Mouse (Mus musculus): ENCODE data around the gene Acot7. TPM values are rescaled to one million over a fixed set of nuclear protein-coding genes. Genes with fewer than 3 reads are reported as not detected.

Gene Acot7
- polyA plus RNA-seq, 1 experiment from 2014 or later, result 276 TPM

DNA sequence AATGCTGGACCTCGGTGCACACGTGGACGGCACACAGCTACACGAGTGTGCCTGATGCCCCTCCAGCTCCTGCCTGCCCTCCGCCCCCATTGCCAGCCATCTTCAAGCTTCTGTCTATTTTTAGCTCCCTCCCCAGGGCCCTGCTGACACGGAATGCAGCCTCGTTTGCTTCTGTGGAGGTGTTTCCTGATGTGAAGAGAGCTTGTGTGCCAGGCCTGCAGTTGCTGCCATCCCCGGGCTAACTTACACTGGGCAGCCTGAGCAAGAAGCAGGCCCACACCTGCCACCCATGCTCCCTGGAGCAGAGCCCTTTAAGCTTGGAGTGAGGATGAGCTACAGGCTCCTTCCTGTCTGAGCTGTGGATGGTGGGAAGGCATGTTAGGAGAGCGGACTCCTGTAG is 84.3 kb downstream of the Acot7 start:
- no peaks in the 10 kb centered on the region for H3K4me1 ChIP-seq (ENCODE audit: control insufficient read depth, insufficient read depth, low read length)
- H3K27ac ChIP-seq (replicated peaks; ENCODE audit: low read depth, low read length), result no peak overlapping the region
- no peak for DNase-seq
- no peak overlapping the region for H3K9ac ChIP-seq (replicated peaks; ENCODE audit: low read length)
- H3K36me3 ChIP-seq (ENCODE audit: control insufficient read depth, insufficient read depth, low read length), result peaks cover 13% of the 10 kb centered on the region; the same call in 1 of the 2 replicates
- no peaks in the 10 kb centered on the region for H3K27me3 ChIP-seq (ENCODE audit: control insufficient read depth, insufficient read depth, low read length)
- H3K4me2 ChIP-seq (ENCODE audit: low read length), result no peak overlapping the region
- H3K9me3 ChIP-seq (ENCODE audit: control insufficient read depth, low read length), result no peaks in the 10 kb centered on the region
- 79% methylated on average over 9 of the region's 9 CpGs for WGBS
- ATAC-seq (ENCODE audit: low FRiP score, low TSS enrichment), result no peak
- no peak overlapping the region for H3K4me3 ChIP-seq (replicated peaks; ENCODE audit: low read depth, low read length)

- DNase-seq, result no peak
- Histone ChIP-seq H3K27ac (replicated peaks; ENCODE audit: low read depth, low read length) (no peak overlapping the region), H3K27me3 (ENCODE audit: control insufficient read depth, insufficient read depth, low read length) (no peaks in the 10 kb centered on the region), H3K9me3 (ENCODE audit: control insufficient read depth, low read length) (no peaks in the 10 kb centered on the region), H3K9ac (replicated peaks; ENCODE audit: low read length) (no peak overlapping the region), H3K4me3 (replicated peaks; ENCODE audit: low read depth, low read length) (no peak overlapping the region), H3K4me2 (ENCODE audit: low read length) (no peak overlapping the region), H3K36me3 (ENCODE audit: control insufficient read depth, insufficient read depth, low read length) (peaks cover 13% of the 10 kb centered on the region; the same call in 1 of the 2 replicates), H3K4me1 (ENCODE audit: control insufficient read depth, insufficient read depth, low read length) (no peaks in the 10 kb centered on the region)
- 62% methylated on average over 9 of the region's 9 CpGs for WGBS
- ATAC-seq (ENCODE audit: low FRiP score, low TSS enrichment), result no peak
Measured at GRCm38 (mm10) chr4:152263089-152263488, 85.2 kb downstream of the Acot7 start.

DNA sequence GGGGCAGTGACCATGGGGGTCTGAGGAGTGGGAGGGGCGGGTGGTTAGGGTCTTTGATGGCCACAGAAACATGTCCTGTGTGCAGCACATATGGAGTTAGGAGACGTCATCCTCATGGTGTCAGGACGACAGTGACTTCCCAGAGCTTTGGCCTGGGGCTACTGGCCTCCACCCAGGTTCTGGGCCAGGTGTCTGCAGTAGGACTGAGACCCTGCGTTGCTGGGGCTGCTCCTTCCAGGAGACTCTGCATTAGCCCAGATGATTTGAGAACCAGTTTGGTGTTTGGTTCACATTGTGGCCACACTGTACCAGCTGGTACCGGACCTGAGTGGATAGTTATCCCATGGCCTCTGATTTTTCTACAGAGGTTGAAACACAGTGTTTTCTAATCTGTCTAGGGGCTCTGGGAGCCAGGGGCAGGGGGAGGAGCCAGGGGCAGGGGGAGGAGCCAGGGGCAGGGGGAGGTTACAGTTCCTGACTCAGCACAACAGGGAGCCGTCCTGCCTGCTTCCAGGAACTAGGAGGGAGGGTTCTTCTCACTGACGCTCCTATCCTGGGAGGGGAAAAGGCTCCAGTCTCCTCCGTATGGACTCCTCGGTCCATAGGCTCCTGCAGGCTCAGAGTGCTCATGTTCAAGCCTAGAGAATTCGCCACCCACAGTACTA is 85.7 kb downstream of the Acot7 start:
- H3K36me3 ChIP-seq (ENCODE audit: control insufficient read depth, insufficient read depth, low read length), result peaks cover 13% of the 10 kb centered on the region; the same call in 1 of the 2 replicates
- ATAC-seq (ENCODE audit: low FRiP score, low TSS enrichment), result no peak
- no peak for DNase-seq
- WGBS, result 32% methylated on average over 10 of the region's 10 CpGs
- H3K27me3 ChIP-seq (ENCODE audit: control insufficient read depth, insufficient read depth, low read length), result no peaks in the 10 kb centered on the region
- H3K9ac ChIP-seq (replicated peaks; ENCODE audit: low read length), result no peak overlapping the region
- H3K4me1 ChIP-seq (ENCODE audit: control insufficient read depth, insufficient read depth, low read length), result no peaks in the 10 kb centered on the region
- no peak overlapping the region for H3K27ac ChIP-seq (replicated peaks; ENCODE audit: low read depth, low read length)
- no peak overlapping the region for H3K4me3 ChIP-seq (replicated peaks; ENCODE audit: low read depth, low read length)
- no peaks in the 10 kb centered on the region for H3K9me3 ChIP-seq (ENCODE audit: control insufficient read depth, low read length)
- no peak overlapping the region for H3K4me2 ChIP-seq (ENCODE audit: low read length)

- DNase-seq, result no peak
- no peaks in the 10 kb centered on the region for H3K9me3 ChIP-seq (ENCODE audit: control insufficient read depth, low read length)
- peaks cover 13% of the 10 kb centered on the region; the same call in 1 of the 2 replicates for H3K36me3 ChIP-seq (ENCODE audit: control insufficient read depth, insufficient read depth, low read length)
- H3K4me2 ChIP-seq (ENCODE audit: low read length), result no peak overlapping the region
- no peak overlapping the region for H3K4me3 ChIP-seq (replicated peaks; ENCODE audit: low read depth, low read length)
- no peaks in the 10 kb centered on the region for H3K4me1 ChIP-seq (ENCODE audit: control insufficient read depth, insufficient read depth, low read length)
- H3K27me3 ChIP-seq (ENCODE audit: control insufficient read depth, insufficient read depth, low read length), result no peaks in the 10 kb centered on the region
- no peak overlapping the region for H3K9ac ChIP-seq (replicated peaks; ENCODE audit: low read length)
- H3K27ac ChIP-seq (replicated peaks; ENCODE audit: low read depth, low read length), result no peak overlapping the region
- no peak for ATAC-seq (ENCODE audit: low FRiP score, low TSS enrichment)
- WGBS, result 50% methylated on average over 4 of the region's 4 CpGs
Measured at GRCm38 (mm10) chr4:152264177-152264530, 86.2 kb downstream of the Acot7 start.

DNA sequence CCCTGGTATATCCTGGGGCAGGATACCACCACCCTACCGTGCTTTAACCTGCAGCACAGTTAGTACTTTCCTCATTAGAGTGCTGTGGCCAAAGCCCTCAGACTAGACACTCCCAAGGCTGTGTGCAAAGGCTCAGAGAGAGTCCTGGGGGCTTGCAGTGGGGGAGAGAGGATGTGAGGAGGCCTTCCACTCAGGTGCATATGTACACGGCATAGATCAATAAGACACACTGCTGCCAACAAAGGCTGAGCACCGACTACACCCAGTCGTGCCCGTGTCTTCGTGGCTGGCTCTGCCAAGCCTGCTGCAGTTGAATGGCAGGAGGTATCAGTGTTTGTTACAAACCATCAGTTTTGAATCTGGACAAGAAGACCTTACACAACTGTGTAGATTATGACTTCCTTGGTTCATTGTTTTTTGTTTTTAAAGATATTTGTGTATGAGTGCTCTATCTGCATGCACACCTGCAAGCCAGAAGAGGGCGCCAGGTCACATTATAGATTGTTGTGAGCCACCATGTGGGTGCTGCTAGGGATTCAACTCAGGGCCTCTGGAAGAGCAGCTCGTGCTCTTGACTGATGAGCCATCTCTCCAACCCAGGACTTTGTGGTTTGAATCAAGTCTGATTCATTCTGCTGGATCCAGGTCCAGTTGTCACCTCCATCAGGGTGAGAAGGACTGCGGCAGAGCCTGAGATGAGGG is 87.1 kb downstream of the Acot7 start:
- ATAC-seq (ENCODE audit: low FRiP score, low TSS enrichment) (no peak), DNase-seq (no peak)
- Histone ChIP-seq H3K4me3 (replicated peaks; ENCODE audit: low read depth, low read length) (no peak overlapping the region), H3K9ac (replicated peaks; ENCODE audit: low read length) (no peak overlapping the region), H3K36me3 (ENCODE audit: control insufficient read depth, insufficient read depth, low read length) (peaks cover 13% of the 10 kb centered on the region; the same call in 1 of the 2 replicates), H3K4me1 (ENCODE audit: control insufficient read depth, insufficient read depth, low read length) (no peaks in the 10 kb centered on the region), H3K9me3 (ENCODE audit: control insufficient read depth, low read length) (no peaks in the 10 kb centered on the region), H3K27me3 (ENCODE audit: control insufficient read depth, insufficient read depth, low read length) (no peaks in the 10 kb centered on the region), H3K4me2 (ENCODE audit: low read length) (no peak overlapping the region), H3K27ac (replicated peaks; ENCODE audit: low read depth, low read length) (no peak overlapping the region)
- WGBS, result 88% methylated on average over 9 of the region's 9 CpGs

DNA sequence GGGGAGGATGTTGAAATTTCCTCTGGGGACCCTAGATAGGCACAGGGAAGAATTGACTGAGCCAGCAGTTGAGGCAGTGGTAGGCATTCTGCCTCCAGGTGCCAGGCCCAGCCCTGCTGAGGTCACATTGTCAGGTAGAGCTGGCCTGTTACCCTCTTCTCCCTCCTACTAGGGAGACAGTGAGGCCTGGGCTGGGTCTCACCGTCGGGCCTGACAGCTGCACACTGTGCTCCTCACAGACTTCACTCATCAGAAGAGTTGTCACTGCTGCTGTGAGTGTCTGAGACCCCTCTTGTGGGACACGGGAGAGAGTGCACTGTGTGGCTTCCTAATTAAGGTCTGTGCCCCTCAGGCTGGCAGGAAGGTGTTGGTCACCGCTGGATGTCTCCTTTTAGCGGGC is 87.9 kb downstream of the Acot7 start:
- Histone ChIP-seq H3K4me3 (replicated peaks; ENCODE audit: low read depth, low read length) (no peak overlapping the region), H3K36me3 (ENCODE audit: control insufficient read depth, insufficient read depth, low read length) (peaks cover 13% of the 10 kb centered on the region; the same call in 1 of the 2 replicates), H3K27ac (replicated peaks; ENCODE audit: low read depth, low read length) (no peak overlapping the region), H3K4me2 (ENCODE audit: low read length) (no peak overlapping the region), H3K9ac (replicated peaks; ENCODE audit: low read length) (no peak overlapping the region), H3K9me3 (ENCODE audit: control insufficient read depth, low read length) (no peaks in the 10 kb centered on the region), H3K27me3 (ENCODE audit: control insufficient read depth, insufficient read depth, low read length) (no peaks in the 10 kb centered on the region), H3K4me1 (ENCODE audit: control insufficient read depth, insufficient read depth, low read length) (no peaks in the 10 kb centered on the region)
- 62% methylated on average over 5 of the region's 5 CpGs for WGBS
- no peak for ATAC-seq (ENCODE audit: low FRiP score, low TSS enrichment)
- no peak for DNase-seq

DNA sequence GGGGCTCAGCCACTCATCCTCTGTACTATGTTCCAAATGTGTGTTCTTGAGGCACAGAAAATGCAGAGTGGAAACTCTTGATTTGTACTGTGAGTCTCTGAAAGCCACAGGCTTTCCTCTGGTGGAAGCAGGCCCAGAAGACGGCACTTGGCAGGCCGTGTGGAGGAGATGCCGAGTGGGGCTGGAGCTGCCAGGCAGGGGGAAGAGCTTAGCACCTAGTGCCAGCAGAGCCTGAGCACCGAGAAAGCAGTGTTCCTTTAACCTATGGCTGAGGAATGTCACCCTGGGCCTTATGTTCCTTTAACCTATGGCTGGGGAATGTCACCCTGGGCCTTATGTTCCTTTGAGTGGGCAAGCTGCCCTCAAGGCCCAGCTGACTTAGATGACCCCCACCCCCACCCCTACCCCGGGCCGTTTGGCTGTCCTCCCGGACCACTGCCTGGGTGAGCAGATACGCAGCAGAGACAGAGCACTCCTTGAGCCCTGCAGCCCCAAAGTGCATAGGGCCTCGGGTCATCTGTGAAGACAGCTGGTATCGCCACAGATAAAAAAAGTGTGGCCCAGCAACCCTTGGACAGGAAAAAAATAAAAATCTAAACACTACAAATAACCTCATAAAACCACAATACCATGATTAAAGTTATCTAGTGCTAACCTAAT is 88.4 kb downstream of the Acot7 start:
- Histone ChIP-seq H3K4me2 (ENCODE audit: low read length) (no peak overlapping the region), H3K9ac (replicated peaks; ENCODE audit: low read length) (no peak overlapping the region), H3K36me3 (ENCODE audit: control insufficient read depth, insufficient read depth, low read length) (peaks cover 13% of the 10 kb centered on the region; the same call in 1 of the 2 replicates), H3K27me3 (ENCODE audit: control insufficient read depth, insufficient read depth, low read length) (0 out of 2 replicates have a peak, but pooled peaks cover under 1% of the 10 kb centered on the region), H3K27ac (replicated peaks; ENCODE audit: low read depth, low read length) (no peak overlapping the region), H3K4me1 (ENCODE audit: control insufficient read depth, insufficient read depth, low read length) (no peaks in the 10 kb centered on the region), H3K4me3 (replicated peaks; ENCODE audit: low read depth, low read length) (no peak overlapping the region), H3K9me3 (ENCODE audit: control insufficient read depth, low read length) (no peaks in the 10 kb centered on the region)
- ATAC-seq (ENCODE audit: low FRiP score, low TSS enrichment) (no peak), DNase-seq (no peak)
- WGBS, result 68% methylated on average over 10 of the region's 10 CpGs

DNA sequence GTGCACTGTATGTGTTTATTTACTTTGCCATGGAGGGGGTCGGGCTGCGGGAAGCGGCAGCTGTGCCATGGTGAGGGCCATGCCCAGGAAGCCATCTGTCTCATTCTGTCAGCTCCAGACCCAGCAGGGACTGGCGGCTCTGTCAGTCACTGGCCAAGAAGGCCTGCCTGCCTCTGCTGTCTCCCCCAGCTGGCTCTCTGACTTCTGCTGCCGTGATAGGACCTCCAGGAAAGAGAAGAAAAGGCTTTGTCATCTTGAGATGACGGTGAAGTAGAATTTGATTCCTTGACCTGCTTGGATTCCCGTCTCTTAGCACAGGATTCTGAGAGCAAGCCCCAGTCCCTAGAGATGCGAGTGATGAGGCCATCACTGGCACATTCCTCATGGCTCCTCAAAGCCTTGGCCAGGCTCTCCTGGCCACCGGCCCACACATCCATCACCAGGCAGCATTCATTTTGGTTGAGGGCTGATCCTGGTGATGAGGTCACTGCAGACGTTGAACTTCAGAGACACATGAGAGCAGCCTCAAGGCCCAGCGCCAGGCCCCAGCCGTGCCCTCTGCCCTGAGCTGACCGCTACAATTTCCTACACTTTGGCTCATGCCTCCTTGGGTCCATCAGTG is 89.9 kb downstream of the Acot7 start:
- no peaks in the 10 kb centered on the region for H3K9me3 ChIP-seq (ENCODE audit: control insufficient read depth, low read length)
- H3K9ac ChIP-seq (replicated peaks; ENCODE audit: low read length), result no peak overlapping the region
- ATAC-seq (ENCODE audit: low FRiP score, low TSS enrichment) (no peak), DNase-seq (no peak)
- no peak overlapping the region for H3K4me2 ChIP-seq (ENCODE audit: low read length)
- H3K27me3 ChIP-seq (ENCODE audit: control insufficient read depth, insufficient read depth, low read length), result 0 out of 2 replicates have a peak, but pooled peaks cover 4% of the 10 kb centered on the region
- H3K4me3 ChIP-seq (replicated peaks; ENCODE audit: low read depth, low read length), result no peak overlapping the region
- H3K27ac ChIP-seq (replicated peaks; ENCODE audit: low read depth, low read length), result no peak overlapping the region
- WGBS, result 87% methylated on average over 13 of the region's 13 CpGs
- 0 out of 2 replicates have a peak, but pooled peaks cover under 1% of the 10 kb centered on the region for H3K4me1 ChIP-seq (ENCODE audit: control insufficient read depth, insufficient read depth, low read length)
- peaks cover 8% of the 10 kb centered on the region; the same call in 1 of the 2 replicates for H3K36me3 ChIP-seq (ENCODE audit: control insufficient read depth, insufficient read depth, low read length)

All from midbrain, embryonic 14.5 days (tissue).